Mouse (Mus musculus): ENCODE data around the gene Itgb4.

Itgb4 gene

DNA sequence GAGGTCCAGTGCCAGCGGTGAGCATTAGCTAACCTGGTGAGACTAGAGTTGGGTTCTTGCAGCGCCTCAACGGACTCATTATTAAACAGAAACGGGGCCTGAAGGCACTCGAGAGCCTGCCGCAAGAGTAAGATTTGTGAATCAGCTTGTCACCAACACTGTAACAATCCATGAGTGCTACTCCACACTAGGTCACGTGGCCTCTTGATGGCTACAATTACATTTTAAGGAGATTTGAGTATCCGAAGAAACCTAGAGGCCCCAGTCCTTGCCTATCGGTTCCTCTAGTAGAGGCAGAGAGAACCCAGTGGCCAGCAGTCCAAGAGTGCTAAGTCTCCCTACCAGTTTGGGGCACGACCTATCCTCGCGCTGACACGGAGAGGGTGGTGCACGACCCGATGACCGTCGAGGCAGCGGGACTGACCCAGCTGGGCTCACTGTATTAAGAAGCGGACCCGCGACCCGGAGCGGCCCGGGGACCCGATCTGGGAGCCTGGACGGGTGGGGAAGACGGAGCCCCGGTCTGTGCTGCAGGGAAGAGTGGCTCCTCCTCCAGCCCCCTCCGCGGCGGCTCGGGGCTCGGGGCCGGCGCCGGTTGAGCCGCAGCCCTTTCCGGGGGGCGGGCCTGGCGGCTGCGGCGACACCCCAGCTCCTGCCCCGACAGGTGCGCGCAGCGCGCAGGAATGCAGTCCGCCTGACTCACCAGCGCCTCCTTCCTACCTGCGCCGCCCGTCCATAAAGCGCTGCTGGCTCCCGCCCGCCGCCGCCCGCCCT, at the start of gene Itgb4:
TSS of gene Itgb4 (plus strand) at position 401 of the 774 bp plus-strand sequence.
- peak; percentile 57 for DNase-seq

DNA sequence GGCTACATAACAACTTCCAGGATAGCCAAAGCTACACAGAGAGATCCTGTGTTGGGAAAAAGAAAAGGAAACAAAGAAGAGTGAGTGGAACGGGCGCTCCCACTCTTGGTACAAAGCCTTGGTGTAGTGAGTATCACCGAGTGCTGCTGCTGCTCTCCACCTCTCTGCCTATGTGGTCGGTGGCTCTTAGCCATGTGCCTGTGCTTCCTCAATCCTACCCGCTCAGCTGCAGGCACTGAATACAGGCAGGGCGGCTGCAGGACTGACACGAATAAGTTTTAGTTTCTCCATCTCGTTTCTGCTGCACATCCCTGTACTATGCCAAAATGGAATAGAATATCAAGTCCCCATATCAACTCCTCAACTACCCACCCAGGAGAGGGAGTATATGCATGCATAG, 45.5 kb upstream of the Itgb4 start:
- DNase-seq = no peak

DNA sequence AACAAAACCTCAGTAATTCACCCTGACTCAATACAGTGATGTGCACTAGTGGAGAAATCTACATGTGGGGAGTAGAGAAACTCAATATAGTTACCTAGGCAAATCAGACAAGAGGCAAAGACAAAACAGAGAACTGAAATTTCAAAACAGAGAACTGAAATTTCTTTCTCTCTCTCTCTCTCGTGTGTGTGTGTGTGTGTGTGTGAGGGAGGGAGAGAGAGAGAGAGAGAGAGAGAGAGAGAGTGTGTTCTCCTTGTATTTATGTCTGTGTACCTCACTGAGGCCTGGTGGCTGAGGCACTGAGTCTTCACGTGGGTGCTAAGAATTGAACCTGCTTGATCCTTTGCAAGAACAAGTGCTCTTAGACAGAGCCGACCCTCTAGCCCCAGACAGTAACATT, 44.7 kb upstream of the Itgb4 start:
- no peak for DNase-seq

DNA sequence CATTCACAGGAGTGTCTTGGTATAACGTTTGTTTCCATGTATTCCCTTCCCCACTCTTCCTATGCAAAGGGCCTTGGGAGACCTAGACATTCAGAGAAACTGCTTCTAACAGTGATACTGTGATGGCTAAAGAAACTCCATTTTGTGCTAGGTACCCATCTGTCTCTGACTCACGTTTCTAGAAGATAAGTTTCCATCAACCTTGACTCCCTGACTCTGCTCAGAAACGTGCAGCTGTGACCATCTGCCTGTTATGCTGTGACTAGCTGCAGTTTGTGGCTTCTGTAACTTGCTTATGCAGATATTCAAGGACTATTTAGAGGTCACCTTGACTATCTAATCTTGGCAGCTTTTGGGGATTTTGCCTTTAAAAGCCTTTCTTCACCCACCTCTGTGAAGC, 43.3 kb upstream of the Itgb4 start:
- DNase-seq = no peak

DNA sequence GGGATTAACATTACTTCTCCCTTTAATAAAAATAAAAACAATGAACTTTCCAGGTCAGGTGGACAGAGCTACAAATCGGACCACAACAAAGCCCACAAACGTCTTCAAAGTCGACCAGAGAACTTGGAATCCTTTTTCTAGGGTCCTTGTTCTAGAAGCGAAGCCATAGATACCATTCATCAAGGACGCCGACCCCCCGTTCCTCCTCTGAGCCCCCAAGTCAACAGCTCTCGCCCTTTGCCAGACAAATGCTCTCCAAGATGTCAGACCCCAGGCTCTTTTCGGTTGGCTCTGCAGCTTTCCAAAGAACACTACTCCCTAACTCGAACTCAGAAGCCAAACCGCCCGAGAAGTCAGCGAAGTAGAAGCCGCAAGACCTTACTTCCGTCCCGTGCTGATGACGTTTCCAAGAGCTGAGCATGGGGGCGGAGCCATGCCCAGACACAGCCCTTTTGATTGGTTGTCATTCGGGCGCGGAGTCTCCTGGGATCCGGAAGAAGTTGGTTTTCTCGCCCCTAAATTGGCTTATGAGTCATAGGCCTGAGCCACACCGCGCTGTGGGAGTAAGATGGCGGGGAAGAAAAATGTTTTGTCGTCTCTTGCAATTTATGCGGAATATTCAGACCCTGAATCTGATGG, 41.3 kb upstream of the Itgb4 start, which contains the start of the genes Sap30bp and Recql5:
TSS of gene Sap30bp (plus strand) at position 175 of the 639 bp plus-strand sequence.
TSS of gene Recql5 (minus strand) at position 370 of the 639 bp plus-strand sequence.
- DNase-seq = peak; percentile 96

DNA sequence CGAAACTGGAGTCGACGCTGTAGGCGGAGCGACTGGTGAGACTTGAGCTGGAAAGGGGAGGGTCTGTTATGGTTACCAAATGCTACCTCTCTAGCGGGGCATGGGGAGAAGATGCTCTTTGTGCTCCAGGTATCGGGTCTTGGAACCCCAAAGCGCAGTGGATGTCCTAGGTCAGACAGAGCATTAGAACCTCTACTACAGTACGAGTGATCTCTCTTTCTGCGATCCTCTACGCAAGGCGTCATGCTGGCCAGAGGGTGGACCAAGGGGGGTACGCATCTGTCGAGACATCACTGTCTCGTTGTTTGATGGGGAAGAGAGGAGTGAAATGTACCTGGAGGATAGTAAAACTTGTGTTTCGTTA, 40.8 kb upstream of the Itgb4 start:
- DNase-seq = no peak

DNA sequence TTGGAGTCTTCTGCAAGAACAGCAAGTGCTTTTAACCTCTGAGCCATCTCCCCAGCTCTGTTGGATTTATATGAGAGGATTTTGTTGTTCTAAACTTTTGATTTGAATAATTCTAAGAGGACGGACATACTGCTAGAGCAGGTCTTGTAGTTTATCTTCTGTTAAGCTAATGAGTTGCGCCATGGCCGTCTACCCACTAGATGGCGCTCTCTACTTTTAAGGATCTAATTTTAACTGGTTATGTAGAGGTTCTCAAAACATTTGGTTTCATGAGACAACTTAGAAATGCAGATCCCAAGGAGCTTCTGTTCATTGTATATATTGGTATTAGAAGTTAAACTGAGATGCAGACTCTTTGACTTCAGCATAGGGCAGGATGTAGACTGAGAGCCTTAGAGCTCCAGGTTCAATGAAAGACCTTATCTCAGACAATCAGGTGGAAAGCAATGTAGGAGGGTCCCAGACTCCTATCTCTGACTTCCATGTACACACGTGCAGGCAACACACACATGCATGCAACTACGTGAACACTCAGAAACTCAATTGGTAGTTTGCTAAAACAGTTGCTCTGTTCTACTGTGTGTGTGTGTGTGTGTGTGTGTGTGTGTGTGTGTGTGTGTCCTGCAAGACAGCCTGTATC, 34.7 kb upstream of the Itgb4 start:
- peak; percentile 58 for DNase-seq

DNA sequence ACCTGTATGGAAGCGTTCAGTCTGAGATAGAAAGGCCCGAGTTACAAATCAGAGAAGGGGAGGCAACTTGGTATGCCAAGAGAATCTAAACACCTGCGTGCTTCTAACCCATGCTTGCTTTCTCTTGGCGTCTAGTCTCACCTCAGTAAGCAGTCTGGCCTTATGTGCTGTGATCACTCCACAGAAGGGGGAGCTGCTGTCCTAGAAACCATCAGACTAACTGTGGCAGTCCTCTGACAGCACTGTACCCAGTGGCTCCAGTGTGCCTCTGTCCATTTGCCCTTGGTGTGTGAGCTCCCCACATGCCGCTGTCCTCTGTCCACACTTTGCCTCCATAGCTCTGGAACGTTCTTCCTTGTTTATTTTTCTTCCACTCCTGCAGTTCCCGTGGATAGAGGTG, 32.5 kb upstream of the Itgb4 start:
- DNase-seq = no peak

DNA sequence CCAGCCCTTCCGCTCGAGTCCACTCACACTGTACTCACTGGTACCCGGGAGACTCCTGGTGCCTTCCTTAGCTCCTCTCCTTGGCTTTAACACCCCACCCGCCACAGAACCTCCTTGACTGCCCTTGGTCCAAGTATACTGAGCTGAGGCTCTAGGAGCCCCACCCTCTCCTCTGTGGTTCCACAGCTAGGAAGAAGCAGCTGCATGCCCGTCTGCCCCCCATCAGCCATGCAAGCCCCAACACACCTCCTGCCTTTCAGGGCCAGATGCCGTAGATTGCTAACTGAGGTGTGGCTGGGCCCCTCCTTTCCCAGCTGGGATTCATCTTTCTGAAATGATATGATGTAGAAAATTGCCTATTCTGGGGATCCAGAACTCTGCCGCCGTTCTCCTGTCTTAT, 29.3 kb upstream of the Itgb4 start:
- no peak for DNase-seq

DNA sequence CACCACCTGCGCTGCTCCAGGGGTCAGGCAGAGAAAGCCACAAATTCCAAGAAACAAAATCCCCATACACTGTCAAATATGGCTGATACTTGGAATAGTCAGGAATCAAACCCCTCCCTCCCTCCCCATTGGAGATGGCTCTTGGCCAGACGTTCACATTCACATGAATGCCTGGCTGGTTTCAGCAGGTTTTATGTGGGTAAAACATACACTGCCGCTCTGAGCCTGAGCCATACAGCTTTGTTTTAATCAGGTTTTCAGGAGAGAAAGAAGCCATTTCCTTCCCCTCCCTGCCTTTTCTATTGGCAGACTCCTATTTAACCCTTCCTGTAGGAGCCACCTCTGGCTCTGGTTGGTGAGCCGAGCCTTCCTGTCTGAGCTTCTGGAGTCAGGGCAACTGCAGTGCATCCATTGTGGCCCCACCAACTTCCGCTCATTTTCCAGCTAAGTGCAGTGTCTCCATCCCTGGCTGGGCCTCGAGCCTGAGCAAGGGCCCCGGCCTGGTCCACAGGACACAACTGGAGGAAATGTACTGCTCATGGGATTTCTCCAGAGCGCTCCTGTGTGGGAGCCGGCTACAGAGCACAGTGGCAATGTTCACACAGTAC, 28.2 kb upstream of the Itgb4 start:
- peak; percentile 20 for DNase-seq

DNA sequence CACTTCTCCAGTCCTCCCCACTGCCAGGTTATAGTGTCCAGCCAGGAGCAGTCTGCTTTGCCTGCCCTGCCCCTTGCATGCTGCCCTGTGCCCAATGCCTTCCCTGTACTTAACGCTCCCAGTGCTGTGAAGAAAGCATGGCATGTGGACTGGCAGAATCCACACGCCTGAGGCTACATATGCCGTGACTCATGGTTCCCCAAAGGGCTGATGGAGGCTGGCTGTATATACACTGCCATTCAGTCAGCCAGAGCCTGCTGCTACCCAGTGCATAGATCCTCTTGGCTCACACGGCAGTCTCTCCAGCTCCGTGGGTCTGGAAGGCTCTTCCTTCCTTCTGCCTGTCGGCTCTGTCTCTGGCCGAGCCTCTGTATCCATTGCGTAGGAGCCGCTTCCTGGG, 26.2 kb upstream of the Itgb4 start:
- DNase-seq = no peak

DNA sequence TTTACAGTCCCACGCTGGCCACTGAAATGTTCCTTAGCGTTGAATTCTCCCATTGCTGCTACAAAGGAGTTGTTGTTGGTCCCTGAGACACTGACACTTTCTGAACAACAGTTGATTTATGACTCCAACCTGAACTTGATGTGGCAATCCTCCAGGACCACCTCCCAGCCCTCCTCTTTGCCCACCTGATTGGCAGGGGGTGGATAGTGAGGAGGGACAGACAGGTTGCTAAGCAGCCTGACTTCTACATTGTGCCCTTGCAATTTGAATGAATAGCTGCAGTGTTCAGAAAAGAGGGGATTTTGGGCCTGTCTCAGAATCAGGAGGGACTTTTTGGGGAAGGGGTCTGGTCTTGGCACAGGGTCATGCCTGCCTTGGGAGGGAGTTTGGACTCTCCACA, 23.8 kb upstream of the Itgb4 start:
- no peak for DNase-seq

DNA sequence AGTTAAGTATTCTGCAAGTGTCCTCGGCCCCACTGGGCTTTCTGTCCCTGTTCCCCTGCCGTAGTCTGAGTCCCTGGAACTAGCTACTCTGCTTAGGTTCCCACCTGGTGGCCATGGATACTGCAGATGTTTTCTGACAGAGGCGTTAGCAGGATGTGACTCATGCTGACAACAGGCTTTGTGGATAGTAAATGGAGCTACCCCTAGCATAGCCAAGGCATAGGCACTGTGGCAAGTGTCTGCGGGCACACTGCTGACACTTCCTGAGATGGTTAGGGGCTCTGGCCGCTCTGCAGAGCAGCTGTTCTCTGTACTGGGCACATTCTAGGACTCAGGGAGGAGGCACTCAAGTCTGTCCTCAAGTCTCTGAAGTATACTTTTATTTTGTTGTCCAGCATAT, 19.8 kb upstream of the Itgb4 start:
- DNase-seq = no peak

DNA sequence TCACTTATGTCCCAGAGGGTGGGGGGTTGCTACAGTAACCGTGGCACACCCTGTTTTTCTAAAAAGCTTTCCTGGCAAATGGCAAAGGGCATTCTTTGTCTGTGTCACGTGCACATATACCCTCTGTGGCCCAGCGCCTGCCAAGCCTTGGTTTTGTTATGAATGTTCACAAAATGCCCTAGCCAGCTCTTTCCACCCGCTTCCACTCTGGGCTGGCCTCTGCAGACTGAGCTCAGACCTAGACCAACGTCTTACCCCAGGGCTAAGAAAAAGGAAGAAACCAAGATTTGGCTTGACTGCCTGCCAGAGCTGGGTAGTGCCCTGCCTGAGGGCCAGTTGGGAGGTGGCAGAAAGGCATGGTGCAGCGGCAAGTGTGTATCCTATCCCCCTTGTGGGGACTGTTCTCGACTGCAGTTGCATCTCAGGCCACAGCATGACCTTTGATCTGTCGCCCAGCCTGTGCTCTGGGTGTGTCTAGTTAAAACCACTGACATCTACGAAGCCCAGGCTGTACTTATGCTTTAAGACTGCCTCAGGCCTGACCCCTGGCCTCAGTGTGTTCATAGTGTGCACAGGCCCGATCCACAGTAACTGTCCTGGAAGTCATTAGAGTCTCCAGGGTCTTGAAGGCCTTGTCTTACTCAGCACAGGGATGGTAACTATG, 19.2 kb upstream of the Itgb4 start:
- peak; percentile 69 for DNase-seq

DNA sequence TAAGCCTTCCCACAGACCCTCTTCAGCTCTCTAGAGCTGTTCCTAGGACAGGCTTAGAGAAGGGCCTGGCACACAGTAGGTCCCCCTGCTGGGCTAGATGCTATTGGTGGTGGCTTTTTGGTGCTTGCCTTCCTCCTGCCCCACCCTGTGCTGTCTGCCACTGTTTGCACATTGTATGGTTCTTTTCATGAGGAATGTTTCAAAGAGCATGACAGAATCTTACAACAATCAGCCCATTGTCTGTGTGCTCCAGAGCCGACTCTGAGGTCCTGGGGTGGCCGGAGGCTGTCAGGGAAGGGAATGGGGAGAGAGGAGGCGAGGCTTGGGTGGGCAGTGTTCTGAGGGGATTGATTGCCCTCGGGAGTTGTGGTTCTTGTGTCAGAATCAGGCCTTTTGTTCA, 18.1 kb upstream of the Itgb4 start:
- no peak for DNase-seq

DNA sequence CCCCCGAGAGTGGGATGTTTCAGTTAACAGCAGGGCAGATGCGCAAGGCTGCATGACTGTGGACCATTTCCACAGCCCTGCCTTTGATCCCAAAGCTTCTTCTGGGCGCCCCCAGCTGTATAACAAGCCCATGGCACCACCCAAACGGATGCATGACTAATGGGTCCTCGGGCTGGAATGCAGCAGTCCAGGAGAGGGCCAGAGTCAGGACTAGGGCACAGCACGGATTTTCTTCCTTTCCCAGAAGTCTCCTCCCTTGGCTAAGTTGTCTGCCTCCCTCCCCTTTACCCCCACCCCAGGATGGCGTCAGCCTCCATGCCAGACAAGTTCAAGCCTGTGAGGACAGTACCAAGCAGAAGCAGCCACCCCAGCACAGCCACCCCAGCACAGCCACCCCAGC, 16.5 kb upstream of the Itgb4 start:
- no peak for DNase-seq

DNA sequence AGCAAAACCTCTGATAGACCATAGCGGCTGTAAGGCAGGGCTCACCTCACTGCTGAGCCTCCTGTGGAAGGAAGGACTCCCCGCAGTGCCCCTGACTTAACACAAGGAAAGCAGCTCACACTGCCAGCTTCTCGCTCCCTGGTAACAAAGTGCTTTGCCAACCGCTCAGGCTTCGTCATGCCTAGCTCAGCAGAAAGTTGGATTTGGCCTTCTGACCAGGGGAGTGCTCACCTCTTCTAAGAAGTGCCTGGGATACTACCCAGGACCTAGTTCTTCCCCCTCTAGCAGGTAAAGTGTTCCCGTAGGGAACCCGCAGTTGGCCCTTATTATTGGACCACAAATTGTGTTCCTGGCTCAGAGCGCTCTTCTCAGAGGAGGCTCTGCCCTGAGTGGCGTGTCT, 15.5 kb upstream of the Itgb4 start:
- DNase-seq = peak; percentile 39

DNA sequence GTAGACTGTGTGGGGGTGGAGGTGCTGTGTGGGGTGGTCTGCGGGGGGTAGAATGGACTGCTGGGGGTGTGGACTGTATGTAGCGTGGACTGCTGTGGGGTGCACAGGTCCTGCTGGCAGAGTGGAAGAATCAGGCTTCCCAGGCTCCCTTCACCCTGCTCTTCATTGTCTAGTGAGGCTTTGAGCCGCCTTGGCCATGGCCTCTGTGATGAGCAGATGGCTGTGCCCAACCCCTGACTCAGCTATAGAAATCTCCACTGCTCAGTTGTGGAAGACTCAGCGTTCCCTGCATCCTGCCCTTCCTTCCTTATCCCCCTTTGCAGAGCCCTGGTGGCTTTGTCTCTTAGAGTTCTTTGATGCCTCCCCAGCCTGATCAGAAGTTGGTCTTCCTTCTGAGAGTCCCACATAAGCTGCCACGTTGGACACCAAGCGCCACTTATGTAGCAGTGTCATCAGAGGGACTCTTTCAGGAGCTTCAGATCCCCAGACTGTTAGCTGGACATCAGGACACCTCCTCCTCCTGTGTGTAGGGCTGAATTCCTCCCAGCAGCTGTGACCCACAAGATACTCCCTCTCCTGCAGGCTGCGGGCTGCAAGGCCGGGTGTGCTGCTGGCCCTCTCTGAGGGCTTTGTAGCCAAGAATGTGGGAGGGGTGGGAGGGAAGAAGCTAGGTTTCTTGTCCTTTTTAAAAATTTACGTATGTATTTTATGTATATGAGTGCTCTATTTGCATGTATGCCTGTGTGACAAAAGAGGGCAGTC, 11.7 kb upstream of the Itgb4 start:
- DNase-seq = no peak

DNA sequence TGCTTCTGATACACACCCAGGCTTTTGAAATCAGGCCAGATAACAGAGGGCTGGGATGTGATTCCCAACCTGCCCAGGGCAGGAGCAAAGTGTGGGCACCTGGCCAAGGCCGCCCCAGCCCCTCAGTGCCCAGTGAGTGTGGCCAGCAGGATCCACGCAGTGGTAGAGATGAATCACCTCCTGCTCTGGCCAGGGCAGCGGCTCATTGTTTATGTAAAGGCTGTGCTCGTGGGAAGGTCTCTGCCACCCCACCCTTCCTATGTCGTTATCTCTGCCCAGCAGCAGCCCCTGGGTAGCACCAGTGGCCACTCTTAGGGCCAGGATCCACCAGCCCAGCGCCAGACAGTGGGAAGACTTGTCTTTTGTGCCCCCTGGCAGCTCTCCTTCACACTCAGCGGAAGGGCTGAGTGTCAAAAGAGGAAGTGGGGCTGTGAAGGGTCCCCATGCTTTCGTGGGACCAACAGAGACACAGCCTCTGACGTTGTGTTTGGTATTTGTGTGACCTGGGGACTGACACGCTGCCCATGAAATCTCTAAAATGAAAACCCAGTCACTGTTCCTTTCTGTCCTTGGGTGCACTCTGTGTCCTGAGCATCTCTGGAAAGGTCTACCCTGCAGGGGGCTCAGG, 9.4 kb upstream of the Itgb4 start:
- no peak for DNase-seq

DNA sequence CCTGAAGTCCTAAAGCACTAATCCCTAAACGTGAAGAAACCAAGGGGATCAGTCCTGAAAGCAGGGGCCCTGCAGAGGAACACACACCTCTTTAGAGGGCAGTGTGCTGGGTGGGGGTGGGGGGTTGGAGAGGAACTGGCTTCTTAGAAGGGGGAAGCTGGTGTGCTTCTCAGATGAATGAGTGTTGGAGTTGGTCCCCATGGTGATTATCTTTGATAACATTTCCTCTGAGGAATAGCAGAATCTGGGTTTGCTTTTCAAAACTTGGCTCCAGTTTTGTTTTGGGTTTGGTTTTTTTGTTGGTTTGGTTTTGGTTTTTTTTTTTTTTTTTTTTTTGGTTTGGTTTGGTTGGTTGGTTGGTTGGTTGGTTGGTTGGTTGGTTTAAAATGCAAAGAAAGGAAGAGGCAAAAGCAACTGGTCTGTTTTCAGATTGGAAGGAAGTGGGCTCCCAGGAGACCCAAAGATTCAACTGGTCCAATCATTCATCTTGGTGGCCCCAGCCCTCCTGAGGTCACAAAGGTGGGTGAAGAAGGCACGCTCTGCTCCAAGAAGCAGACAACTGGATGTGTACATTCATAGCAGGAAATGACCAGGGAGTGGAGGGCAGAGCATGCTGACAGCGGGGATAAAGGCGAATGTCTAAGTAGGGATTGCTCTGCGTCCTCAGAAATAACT, 5.6 kb upstream of the Itgb4 start:
- DNase-seq = no peak

DNA sequence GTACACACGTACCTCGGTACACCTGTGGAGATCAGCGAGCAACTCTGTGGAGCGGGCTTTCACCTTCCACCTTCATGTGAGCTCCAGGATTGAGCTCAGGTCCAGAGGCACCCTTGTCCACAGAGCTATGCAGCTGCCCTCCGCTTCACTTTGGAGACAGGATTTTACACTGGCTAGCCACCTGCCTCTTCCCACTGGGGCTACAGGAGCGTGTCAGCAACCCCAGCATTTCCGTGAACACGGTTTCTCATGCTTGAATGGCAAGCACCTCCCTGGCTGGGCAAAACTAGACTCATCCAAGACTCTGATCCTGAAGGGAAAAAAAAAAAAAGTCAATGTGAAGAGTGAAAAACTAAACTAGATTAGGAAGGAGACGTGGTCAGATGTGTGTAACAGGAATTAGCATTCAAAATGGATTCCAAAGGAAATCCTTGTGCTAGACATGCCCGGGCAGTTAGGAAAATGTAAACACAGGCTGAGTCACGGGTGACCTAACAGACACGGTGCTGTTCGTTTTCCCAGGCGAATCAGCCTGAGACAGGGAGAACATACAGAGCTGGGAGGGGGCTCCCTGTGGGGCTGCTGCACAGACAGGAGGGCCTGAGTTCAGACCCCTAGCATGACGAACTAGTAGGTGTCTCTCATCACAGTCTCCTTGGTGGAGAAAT, 4.4 kb upstream of the Itgb4 start:
- peak; percentile 36 for DNase-seq
